45 mouse cellular contexts compared by ENCODE assay signal in genomic region chr11:46443979-46444378, GRCm38 (mm10). TPM values are rescaled to one million over a fixed set of nuclear protein-coding genes. Genes with fewer than 3 reads are reported as not detected.
"Had no signal": no experiment of that assay in that cellular context is flagged by ENCODE, and none has a peak within 500 bp of the region (broad histone marks: within the 10 kb centered on the region; RNA-seq: fewer than 3 reads in every experiment).

No protein-coding gene starts in this region.

- H3K9ac ChIP-seq: limb, embryonic 12.5 days; limb, embryonic 13.5 days; limb, embryonic 15.5 days; liver, embryonic 12.5 days; liver, embryonic 13.5 days; liver, embryonic 14.5 days; liver, embryonic 15.5 days; liver, postnatal 0 days; lung, embryonic 14.5 days; lung, embryonic 15.5 days; midbrain, embryonic 12.5 days; midbrain, embryonic 13.5 days; midbrain, embryonic 15.5 days; neural tube, embryonic 12.5 days had no signal

- H3K4me1 ChIP-seq: limb, embryonic 10.5 days; limb, embryonic 12.5 days; limb, embryonic 13.5 days; limb, embryonic 15.5 days; lung, embryonic 15.5 days; midbrain, embryonic 10.5 days; midbrain, embryonic 12.5 days; midbrain, embryonic 15.5 days; neural tube, embryonic 12.5 days had no signal

- ATAC-seq: liver, embryonic 12.5 days; liver, postnatal 0 days; lung, postnatal 0 days; midbrain, embryonic 13.5 days; midbrain, embryonic 15.5 days; midbrain, embryonic 16.5 days had no signal

- H3K4me2 ChIP-seq: limb, embryonic 12.5 days; limb, embryonic 13.5 days; limb, embryonic 15.5 days; liver, embryonic 11.5 days; liver, embryonic 12.5 days; liver, embryonic 13.5 days; liver, embryonic 15.5 days; lung, embryonic 14.5 days; lung, embryonic 15.5 days; midbrain, embryonic 11.5 days; midbrain, embryonic 12.5 days; midbrain, embryonic 13.5 days; midbrain, embryonic 15.5 days; neural tube, embryonic 12.5 days had no signal

- H3K4me3 ChIP-seq: limb, embryonic 10.5 days; limb, embryonic 12.5 days; limb, embryonic 13.5 days; limb, embryonic 15.5 days; liver, embryonic 12.5 days; liver, embryonic 13.5 days; liver, embryonic 15.5 days; lung, embryonic 15.5 days; megakaryocyte, embryonic 14.5 days; midbrain, embryonic 10.5 days; midbrain, embryonic 12.5 days; midbrain, embryonic 13.5 days; midbrain, embryonic 15.5 days; myocyte; neural tube, embryonic 12.5 days had no signal

- H3K27me3 ChIP-seq: limb, embryonic 12.5 days; limb, embryonic 13.5 days; limb, embryonic 15.5 days; liver, embryonic 12.5 days; liver, embryonic 13.5 days; liver, embryonic 15.5 days; lung, embryonic 15.5 days; megakaryocyte, embryonic 14.5 days; midbrain, embryonic 12.5 days; midbrain, embryonic 13.5 days; midbrain, embryonic 15.5 days; neural tube, embryonic 12.5 days had no signal

- H3K27ac ChIP-seq: limb, embryonic 10.5 days; limb, embryonic 12.5 days; limb, embryonic 13.5 days; limb, embryonic 15.5 days; liver, embryonic 12.5 days; liver, embryonic 13.5 days; liver, embryonic 14.5 days; liver, embryonic 15.5 days; lung, embryonic 15.5 days; macrophage; midbrain, embryonic 10.5 days; midbrain, embryonic 12.5 days; midbrain, embryonic 13.5 days; midbrain, embryonic 15.5 days; neural tube, embryonic 12.5 days had no signal

- H3K9me3 ChIP-seq: limb, embryonic 10.5 days; limb, embryonic 12.5 days; limb, embryonic 13.5 days; limb, embryonic 15.5 days; liver, embryonic 12.5 days; liver, embryonic 13.5 days; liver, embryonic 15.5 days; lung, embryonic 15.5 days; megakaryocyte, embryonic 14.5 days; midbrain, embryonic 10.5 days; midbrain, embryonic 12.5 days; midbrain, embryonic 13.5 days; midbrain, embryonic 15.5 days; neural tube, embryonic 12.5 days had no signal

- DNase-seq: left cerebral cortex, postnatal 4 days; liver; liver, embryonic 13.5 days; liver, postnatal 0 days; lung, adult 18-20 months; lung, adult 2 months; lung, embryonic 14.5 days; lung, postnatal 10 days; lung, postnatal 14 days; lung, postnatal 36 days; lung, postnatal 4 days; midbrain, embryonic 14.5 days had no signal

RNA-seq across cellular contexts. Expression of gene Havcr2, which starts 10.8 kb away (rescaled TPM):
- polyA plus RNA-seq: limb, embryonic 12.5 days had no signal

RNA-seq across cellular contexts. Expression of gene Fam71b, which starts 47.6 kb away (rescaled TPM):
- total RNA-seq: left cerebral cortex, postnatal 10 days; left cerebral cortex, postnatal 14 days; left cerebral cortex, postnatal 25 days; left cerebral cortex, postnatal 36 days; left cerebral cortex, postnatal 4 days; liver, adult 2 months; megakaryocyte progenitor cell, adult 5-6 weeks; megakaryocyte-erythroid progenitor cell, adult 5-6 weeks; midbrain, postnatal 0 days; monocyte, adult 5-6 weeks had no signal
- polyA plus RNA-seq: limb, embryonic 10.5 days; limb, embryonic 11.5 days; limb, embryonic 12.5 days; limb, embryonic 13.5 days; limb, embryonic 14.5 days; limb, embryonic 15.5 days; liver, adult 2 months; liver, embryonic 11.5 days; liver, embryonic 12.5 days; liver, embryonic 13.5 days; liver, embryonic 15.5 days; liver, postnatal 0 days; lung, embryonic 14.5 days; lung, embryonic 16.5 days; lung, postnatal 0 days; macrophage; midbrain, embryonic 10.5 days; midbrain, embryonic 11.5 days; midbrain, embryonic 12.5 days; midbrain, embryonic 13.5 days; midbrain, embryonic 14.5 days; midbrain, embryonic 15.5 days; midbrain, embryonic 16.5 days; midbrain, postnatal 0 days; neural tube, embryonic 11.5 days; neural tube, embryonic 12.5 days had no signal

RNA-seq across cellular contexts. Expression of gene Itk, which starts 54.7 kb away (rescaled TPM):
- polyA plus RNA-seq: limb, embryonic 10.5 days; limb, embryonic 11.5 days; limb, embryonic 12.5 days; liver, embryonic 12.5 days; midbrain, embryonic 11.5 days; midbrain, embryonic 13.5 days; midbrain, embryonic 14.5 days; midbrain, embryonic 15.5 days; midbrain, embryonic 16.5 days; neural tube, embryonic 11.5 days; neural tube, embryonic 12.5 days had no signal
